Mouse (Mus musculus) brain, embryonic 14.5 days (tissue): ENCODE measurements around the gene Rras.

ENCODE experiments used
- CTCF ChIP-seq: fragments of 200-500 bp; IDR thresholded peaks from 2 replicates; pipeline ENCODE4 v1.5.1; 2012; ENCODE audit warnings: inconsistent platforms, mild to moderate bottlenecking, moderate library complexity, borderline replicate concordance; ENCODE audit not compliant: insufficient read depth, insufficient read length; ENCODE audit errors: extremely low read depth
- POLR2A ChIP-seq: fragments of 200-500 bp; IDR thresholded peaks from 2 replicates; pipeline ENCODE4 v1.6.1; 2012; ENCODE audit warnings: mild to moderate bottlenecking, inconsistent platforms, borderline replicate concordance; ENCODE audit not compliant: poor library complexity, insufficient read depth, insufficient read length, severe bottlenecking; ENCODE audit errors: extremely low read depth

GRCm38 (mm10) chr7:45048923-45049657, 31.3 kb downstream of the Rras start:
- no peak for TF ChIP-seq POLR2A
- TF ChIP-seq CTCF, result no peak
